Mouse (Mus musculus) liver, embryonic 16.5 days (tissue): Measurements from ENCODE around the gene Creb5. TPM values are rescaled to one million over a fixed set of nuclear protein-coding genes. Genes with fewer than 3 reads are reported as not detected.

Experiments used
- ATAC-seq: fragments of 200-750 bp; cut with Nextera tagmentation; 2 replicates; pipeline ENCODE4 v1.8.0; 2017; ENCODE audit warnings: low read depth, mild to moderate bottlenecking, moderate number of reproducible peaks, moderate library complexity
- H3K27ac ChIP-seq: fragments of 300-500 bp; sonication (generic); 2 replicates; pipeline ENCODE4 v1.5.1; 2014; ENCODE audit warnings: mild to moderate bottlenecking, low read length
- H3K27me3 ChIP-seq: fragments of 300-500 bp; sonication (generic); 2 replicates; pipeline ENCODE4 v1.6.1; 2014; ENCODE audit warnings: low read depth, low read length, mixed read lengths; ENCODE audit not compliant: control insufficient read depth, insufficient read depth
- H3K36me3 ChIP-seq: fragments of 300-500 bp; sonication (generic); 2 replicates; pipeline ENCODE4 v1.6.1; 2014; ENCODE audit warnings: mild to moderate bottlenecking; ENCODE audit not compliant: control insufficient read depth, insufficient read depth
- H3K4me1 ChIP-seq: fragments of 300-500 bp; sonication (generic); 2 replicates; pipeline ENCODE4 v1.6.1; 2014; ENCODE audit warnings: low read depth, low read length, mixed read lengths; ENCODE audit not compliant: control insufficient read depth
- H3K4me2 ChIP-seq: fragments of 300-500 bp; sonication (generic); 2 replicates; pipeline ENCODE4 v1.6.1; 2014; ENCODE audit warnings: low read depth, low read length, mixed read lengths
- H3K4me3 ChIP-seq: fragments of 300-500 bp; sonication (generic); 2 replicates; pipeline ENCODE4 v1.5.1; 2014; ENCODE audit warnings: low read depth, mild to moderate bottlenecking, low read length
- H3K9ac ChIP-seq: fragments of 300-500 bp; sonication (generic); 2 replicates; pipeline ENCODE4 v1.6.1; 2014; ENCODE audit warnings: low read depth, low read length
- H3K9me3 ChIP-seq: fragments of 300-500 bp; sonication (generic); replicated peaks from 2 replicates; pipeline ENCODE4 v1.6.1; 2016; ENCODE audit warnings: low read length; ENCODE audit not compliant: control insufficient read depth
- WGBS: fragments of 180-500 bp; shearing (Covaris S2); extraction: QIAGEN DNeasy Blood & Tissue Kit; methylation state at CpG from one replicate; pipeline ENCODE4 v1.1.7; 2014; ENCODE audit not compliant: insufficient replicate concordance; 5-methylcytosine and 5-hydroxymethylcytosine counted together
- polyA plus RNA-seq: library from polyadenylated mRNA; unstranded; fragments of >200 nt; fragmentation: Nextera tagmentation; extraction: Ambion mirVana; gene quantifications from 2 replicates; pipeline ENCODE4 v1.2.1, GENCODE M21; 2015

Gene Creb5
- polyA plus RNA-seq, 1 experiment from 2014 or later, result 0.24 TPM

DNA sequence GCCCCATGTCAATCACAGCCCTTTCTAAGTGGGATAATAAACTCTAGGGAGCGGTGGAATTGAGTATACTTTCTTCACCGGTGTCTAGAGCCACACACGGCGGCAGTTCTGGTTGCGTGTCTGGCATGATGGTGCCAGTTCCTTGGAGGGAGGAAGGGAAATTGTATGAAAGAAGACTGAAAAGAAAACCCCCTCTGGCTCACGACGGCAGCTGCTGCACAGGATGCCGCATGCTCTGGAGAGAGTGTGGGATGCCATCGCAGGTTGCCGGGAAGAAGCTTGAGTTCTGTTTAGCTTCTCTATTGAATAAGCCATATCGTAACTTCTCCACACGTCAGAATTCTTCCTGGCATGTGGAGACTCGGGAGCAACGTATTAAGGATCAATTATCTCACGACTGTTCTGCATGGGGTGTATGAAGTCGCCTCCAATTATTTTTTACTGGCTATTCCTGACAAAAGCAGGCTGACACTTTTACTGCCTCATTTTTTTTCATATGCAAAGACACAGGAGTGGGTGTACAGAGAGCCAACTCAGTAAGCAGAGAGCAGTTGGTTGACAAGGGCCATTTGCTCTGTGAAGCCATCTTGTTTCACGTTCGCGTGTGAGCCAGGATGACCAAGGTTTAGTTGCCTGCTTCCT, 296.3 kb downstream of the Creb5 start:
- Histone ChIP-seq H3K4me2 (no peak overlapping the region), H3K9me3 (no peaks in the 10 kb centered on the region), H3K4me3 (no peak overlapping the region), H3K27ac (no peak overlapping the region), H3K27me3 (no peaks in the 10 kb centered on the region), H3K36me3 (no peaks in the 10 kb centered on the region), H3K9ac (no peak overlapping the region), H3K4me1 (no peaks in the 10 kb centered on the region)
- 75% methylated on average over 19 of the region's 19 CpGs for WGBS
- no peak for ATAC-seq

DNA sequence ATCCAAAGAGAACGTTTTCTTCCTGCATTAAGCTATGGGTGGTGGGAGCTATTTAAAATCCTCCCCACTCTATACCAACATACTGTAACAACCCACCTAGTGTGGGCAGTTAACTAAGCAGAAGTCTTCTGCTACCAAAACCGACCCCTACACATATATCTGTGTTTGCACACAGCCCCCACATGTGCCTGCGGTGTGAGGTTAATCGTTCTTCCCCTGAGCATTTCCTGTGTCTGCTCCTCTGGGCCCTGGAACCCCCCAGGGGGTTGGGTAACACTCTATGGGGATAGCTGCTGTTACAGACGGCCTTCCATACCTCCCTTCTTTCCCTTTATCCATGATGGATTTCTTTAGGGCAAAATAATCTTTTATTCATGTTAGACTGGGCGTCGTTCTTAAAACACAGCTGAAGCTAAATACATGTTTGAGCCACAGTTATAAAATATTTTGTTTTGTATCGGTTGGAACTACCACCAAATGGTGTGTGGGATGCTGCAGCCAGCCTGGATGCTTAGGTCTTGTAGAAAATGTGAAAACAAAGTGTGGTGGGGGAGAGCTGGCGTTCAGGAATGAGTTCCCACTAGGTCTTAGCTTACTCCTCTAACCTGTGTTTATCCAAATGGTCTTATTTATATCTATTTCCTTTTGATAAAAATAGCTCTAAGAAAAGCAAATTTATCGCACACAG, 297.8 kb downstream of the Creb5 start:
- no peak overlapping the region for H3K9ac ChIP-seq
- no peak overlapping the region for H3K27ac ChIP-seq
- ATAC-seq, result no peak
- H3K9me3 ChIP-seq, result no peaks in the 10 kb centered on the region
- no peaks in the 10 kb centered on the region for H3K4me1 ChIP-seq
- WGBS, result 14% methylated on average over 10 of the region's 10 CpGs
- no peaks in the 10 kb centered on the region for H3K27me3 ChIP-seq
- no peak overlapping the region for H3K4me3 ChIP-seq
- no peak overlapping the region for H3K4me2 ChIP-seq
- no peaks in the 10 kb centered on the region for H3K36me3 ChIP-seq

DNA sequence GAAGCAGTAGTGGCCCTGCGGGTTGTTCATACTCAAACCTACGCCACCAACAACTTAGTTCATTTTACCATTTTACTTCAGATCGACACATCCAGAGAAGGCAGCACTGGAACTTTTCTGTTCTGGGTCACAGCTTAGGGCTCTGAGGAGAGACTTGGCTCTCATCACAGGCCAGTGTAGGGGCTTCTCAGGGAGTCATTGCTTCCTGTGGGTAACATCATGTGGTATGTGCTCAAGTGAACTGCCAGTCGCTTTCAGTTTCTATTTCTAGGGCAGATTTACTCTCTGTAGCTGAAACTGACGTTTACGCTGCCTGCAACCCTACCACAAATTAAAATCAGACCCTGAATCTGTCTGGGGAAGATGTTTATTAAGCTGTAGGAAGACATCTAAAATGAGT, 302.7 kb downstream of the Creb5 start:
- Histone ChIP-seq H3K27ac (no peak overlapping the region), H3K4me2 (no peak overlapping the region), H3K4me1 (no peaks in the 10 kb centered on the region), H3K27me3 (no peaks in the 10 kb centered on the region), H3K9me3 (no peaks in the 10 kb centered on the region), H3K36me3 (no peaks in the 10 kb centered on the region), H3K4me3 (no peak overlapping the region), H3K9ac (no peak overlapping the region)
- ATAC-seq, result no peak
- 46% methylated on average over 6 of the region's 6 CpGs for WGBS

DNA sequence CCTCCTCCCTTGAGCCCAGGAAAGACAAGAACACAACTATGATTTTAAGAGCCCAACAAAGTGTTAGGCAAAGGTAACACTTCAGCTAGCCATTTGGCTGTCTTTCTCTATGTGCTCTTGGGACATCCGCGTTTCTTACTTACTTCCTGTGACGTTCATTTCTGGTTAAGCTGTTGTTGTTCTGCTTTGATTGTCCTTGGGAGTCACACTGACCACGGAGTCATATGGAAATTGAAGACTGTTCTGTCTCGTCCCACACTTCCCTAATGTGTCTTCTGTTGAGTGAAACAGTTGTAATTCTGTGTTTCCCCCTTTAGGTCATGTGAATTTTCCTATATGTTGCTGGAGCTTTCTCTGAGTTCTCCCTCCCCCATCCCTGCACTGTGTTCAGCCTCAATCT, 305.2 kb downstream of the Creb5 start:
- Histone ChIP-seq H3K4me2 (no peak overlapping the region), H3K27ac (no peak overlapping the region), H3K36me3 (no peaks in the 10 kb centered on the region), H3K9ac (no peak overlapping the region), H3K4me3 (no peak overlapping the region), H3K4me1 (no peaks in the 10 kb centered on the region), H3K9me3 (no peaks in the 10 kb centered on the region), H3K27me3 (no peaks in the 10 kb centered on the region)
- no peak for ATAC-seq
- 37% methylated on average over 5 of the region's 5 CpGs for WGBS

DNA sequence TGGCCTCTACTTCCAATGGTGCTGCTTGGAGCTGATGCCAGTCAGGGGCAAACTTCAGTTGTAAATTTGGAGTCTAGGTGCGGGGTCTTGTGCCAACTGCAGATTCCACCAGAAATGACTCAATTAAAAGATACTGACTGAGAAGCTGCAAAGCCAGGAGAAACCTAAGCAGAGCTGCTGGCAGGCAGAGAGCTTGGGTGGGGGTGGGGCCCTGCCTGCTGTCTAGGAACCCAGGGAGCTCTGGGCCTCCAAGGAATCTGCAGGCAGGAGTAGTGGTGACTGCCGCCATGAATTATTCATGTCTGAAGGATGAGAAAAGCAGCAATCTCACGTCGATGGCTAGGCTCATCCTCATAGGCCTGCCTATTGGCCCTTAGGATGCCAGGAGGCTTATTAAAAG, 306.5 kb downstream of the Creb5 start:
- no peak overlapping the region for H3K27ac ChIP-seq
- no peaks in the 10 kb centered on the region for H3K4me1 ChIP-seq
- no peak overlapping the region for H3K4me3 ChIP-seq
- ATAC-seq, result no peak
- no peak overlapping the region for H3K4me2 ChIP-seq
- H3K9me3 ChIP-seq, result no peaks in the 10 kb centered on the region
- WGBS, result 59% methylated on average over 4 of the region's 4 CpGs
- H3K36me3 ChIP-seq, result no peaks in the 10 kb centered on the region
- no peak overlapping the region for H3K9ac ChIP-seq
- H3K27me3 ChIP-seq, result no peaks in the 10 kb centered on the region

DNA sequence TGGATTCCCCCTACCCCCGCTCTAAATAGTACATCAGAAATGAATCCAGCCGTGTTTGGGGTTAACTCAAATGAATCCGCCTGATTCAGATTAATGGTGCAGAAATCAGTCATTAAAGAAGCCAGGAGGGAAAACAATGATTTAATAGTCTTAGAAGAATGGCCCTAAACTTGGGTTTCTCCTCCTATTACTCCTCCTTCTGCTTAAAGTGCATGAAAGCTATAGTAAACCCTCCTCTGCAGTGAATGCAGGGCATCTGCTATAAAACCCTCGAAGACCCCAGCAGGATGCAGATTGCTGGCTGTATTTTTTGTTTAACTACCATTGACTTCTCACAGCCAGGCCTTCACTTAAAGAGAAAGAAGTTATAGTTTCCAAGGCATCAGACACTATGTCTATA, 307.2 kb downstream of the Creb5 start:
- H3K27ac ChIP-seq, result no peak overlapping the region
- WGBS, result 70% methylated on average over 4 of the region's 4 CpGs
- H3K36me3 ChIP-seq, result no peaks in the 10 kb centered on the region
- ATAC-seq, result no peak
- no peaks in the 10 kb centered on the region for H3K27me3 ChIP-seq
- H3K4me2 ChIP-seq, result no peak overlapping the region
- no peak overlapping the region for H3K4me3 ChIP-seq
- no peaks in the 10 kb centered on the region for H3K9me3 ChIP-seq
- H3K9ac ChIP-seq, result no peak overlapping the region
- H3K4me1 ChIP-seq, result no peaks in the 10 kb centered on the region

DNA sequence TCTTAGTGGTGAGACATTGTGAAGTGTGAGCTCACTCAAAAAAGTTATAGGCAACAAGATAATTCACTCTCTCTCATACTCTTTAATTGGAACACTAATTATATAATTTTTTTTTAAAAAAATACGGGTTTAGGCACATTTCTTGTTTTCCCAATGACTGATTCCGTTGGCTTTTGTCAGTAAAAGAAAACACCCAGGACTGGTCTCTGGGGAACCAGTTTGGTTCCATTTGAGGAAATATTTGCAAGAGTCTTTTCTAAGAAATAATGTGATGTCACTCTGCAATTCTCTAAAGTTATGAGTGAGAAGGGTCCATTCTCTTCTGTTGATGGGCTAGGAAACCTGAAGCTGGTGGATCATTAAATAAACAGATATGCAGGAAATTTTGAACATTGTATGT, 309.3 kb downstream of the Creb5 start:
- no peak for ATAC-seq

DNA sequence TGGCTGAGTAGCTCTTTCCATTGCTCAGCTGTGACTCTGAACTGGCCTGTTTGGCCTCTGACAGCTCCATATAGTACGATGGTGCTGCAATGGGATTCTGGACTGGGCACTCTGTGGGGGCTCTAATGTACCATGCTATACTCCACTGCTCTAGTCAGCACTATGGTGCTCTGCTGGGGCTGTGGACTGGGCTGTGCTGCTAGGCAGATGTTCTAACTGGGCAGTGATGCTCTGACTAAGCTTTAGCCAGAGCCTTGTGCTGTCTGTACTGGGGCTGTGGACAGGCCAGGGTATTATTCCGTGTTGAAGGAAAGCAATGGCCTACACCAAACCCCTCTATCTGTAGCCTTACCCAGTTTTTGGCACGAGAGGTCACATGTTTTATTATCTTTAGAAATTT, 316.0 kb downstream of the Creb5 start:
- no peak overlapping the region for H3K9ac ChIP-seq
- no peak overlapping the region for H3K4me3 ChIP-seq
- no peaks in the 10 kb centered on the region for H3K27me3 ChIP-seq
- no peaks in the 10 kb centered on the region for H3K4me1 ChIP-seq
- no peaks in the 10 kb centered on the region for H3K9me3 ChIP-seq
- no peak overlapping the region for H3K27ac ChIP-seq
- ATAC-seq, result no peak
- no peaks in the 10 kb centered on the region for H3K36me3 ChIP-seq
- WGBS, result 58% methylated on average over 3 of the region's 3 CpGs
- H3K4me2 ChIP-seq, result no peak overlapping the region

More for the DNA sequence above, 309.3 kb downstream of the Creb5 start:
- Histone ChIP-seq H3K4me1 (no peaks in the 10 kb centered on the region), H3K4me2 (no peak overlapping the region), H3K9ac (no peak overlapping the region), H3K27me3 (no peaks in the 10 kb centered on the region), H3K36me3 (no peaks in the 10 kb centered on the region), H3K4me3 (no peak overlapping the region), H3K27ac (no peak overlapping the region), H3K9me3 (no peaks in the 10 kb centered on the region)
- 56% methylated on average over 2 of the region's 2 CpGs for WGBS

DNA sequence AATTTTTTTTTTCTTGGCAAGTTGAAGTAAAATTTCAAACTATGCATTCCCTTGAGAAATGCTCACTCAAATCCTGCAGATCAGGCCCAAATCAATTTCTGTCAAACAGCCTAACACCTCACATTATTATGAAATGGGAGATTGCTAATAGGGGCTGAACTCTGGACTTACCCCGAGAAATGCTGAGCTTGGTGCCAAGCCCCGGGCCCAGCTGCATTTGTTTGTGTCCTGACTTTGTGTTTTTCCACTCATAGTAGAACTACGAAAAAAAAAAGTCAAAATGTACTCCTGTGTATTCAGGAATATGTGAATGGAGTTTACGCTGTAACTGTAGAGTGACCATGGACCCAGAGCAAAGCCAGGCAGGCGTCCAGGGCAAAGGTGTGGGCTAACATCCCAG, 316.6 kb downstream of the Creb5 start:
- H3K27me3 ChIP-seq, result no peaks in the 10 kb centered on the region
- no peak overlapping the region for H3K4me2 ChIP-seq
- ATAC-seq, result no peak
- H3K27ac ChIP-seq, result no peak overlapping the region
- H3K9me3 ChIP-seq, result no peaks in the 10 kb centered on the region
- 60% methylated on average over 5 of the region's 5 CpGs for WGBS
- no peak overlapping the region for H3K9ac ChIP-seq
- no peaks in the 10 kb centered on the region for H3K36me3 ChIP-seq
- H3K4me3 ChIP-seq, result no peak overlapping the region
- H3K4me1 ChIP-seq, result no peaks in the 10 kb centered on the region
